Comparison of ENCODE assay signal across 10 mouse cellular contexts in the genomic region with DNA sequence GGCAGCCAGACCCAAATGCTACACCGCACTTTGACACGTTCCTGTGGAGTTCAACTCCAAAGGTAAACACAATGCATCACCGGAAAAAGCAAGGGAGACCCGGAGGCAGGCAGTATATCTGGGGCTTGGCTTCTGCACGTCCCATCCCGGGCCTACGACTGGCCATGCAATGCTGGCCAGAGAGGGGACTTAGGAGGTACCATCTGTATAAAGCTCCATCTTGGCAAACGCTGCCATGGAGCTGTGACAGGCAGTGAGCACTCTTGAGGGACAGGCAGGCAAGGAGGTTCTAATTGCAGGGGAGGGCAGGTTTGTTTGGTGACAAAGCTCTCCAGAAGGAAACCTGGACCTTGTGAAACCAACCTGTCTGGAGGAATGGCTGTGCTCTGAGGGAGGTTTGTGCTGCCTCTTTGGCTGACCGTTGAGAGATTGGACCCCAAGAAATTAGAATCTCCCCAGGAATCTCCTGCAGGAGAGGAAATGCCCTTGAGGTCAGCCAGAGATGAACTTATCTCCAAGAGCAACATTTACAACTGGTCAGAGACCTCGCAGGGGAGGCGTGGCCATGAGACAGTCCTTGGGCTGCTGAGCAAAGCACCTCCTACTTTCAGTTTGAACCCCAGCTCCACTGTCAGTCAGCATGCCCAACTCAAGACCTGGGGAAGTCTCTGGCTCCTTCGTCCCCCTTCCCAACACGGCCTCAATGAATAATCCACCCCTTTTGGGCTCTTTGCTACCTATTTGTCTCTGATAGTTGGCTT.
DNase-seq lines count a peak whose midpoint lies in the region; ATAC-seq and TF ChIP-seq lines count a peak whose summit lies in the region.
"Had no signal": no experiment of that assay in that cellular context is flagged by ENCODE, and none has a peak within 500 bp of the region (broad histone marks: within the 10 kb centered on the region; RNA-seq: fewer than 3 reads in every experiment).

No protein-coding gene starts in this region.

- no peak for TF ChIP-seq EP300 in stomach, postnatal 0 days (optimal IDR thresholded peaks at IDR 0.05)

- peak; percentile 71 to 80 for DNase-seq in cerebellum, adult 2 months
- DNase-seq in kidney, postnatal 36 days = peak; percentile 61 to 68
- DNase-seq in stomach, postnatal 0 days (ENCODE audit: low spot score) = no peak
- no peak for DNase-seq in retina, embryonic 14.5 days (ENCODE audit: low spot score)

- TF ChIP-seq POLR2A in cerebellum, adult 2 months (IDR thresholded peaks at IDR 0.05; ENCODE audit: borderline replicate concordance, insufficient read depth, low read length) = no peak

- H3K9me3 ChIP-seq in megakaryocyte, embryonic 14.5 days = no peaks in the 10 kb centered on the region
- H3K9me3 ChIP-seq in stomach, postnatal 0 days (ENCODE audit: control insufficient read depth, low read length) = no peaks in the 10 kb centered on the region
- H3K9me3 ChIP-seq: embryonic facial prominence, embryonic 12.5 days; hindbrain, embryonic 13.5 days; midbrain, embryonic 12.5 days had no signal

- peak overlapping the region; percentile 37 for H3K27ac ChIP-seq in cerebellum, adult 2 months (ENCODE audit: insufficient read depth, low read length)
- H3K27ac ChIP-seq in stomach, postnatal 0 days (replicated peaks) = no peak overlapping the region; the same call in 1 of the 2 replicates
- H3K27ac ChIP-seq: embryonic facial prominence, embryonic 12.5 days; hindbrain, embryonic 13.5 days; midbrain, embryonic 12.5 days had no signal

- H3K9ac ChIP-seq in stomach, postnatal 0 days (ENCODE audit: low read length) = 0 out of 2 replicates have a peak overlapping the region, but pooled peaks have one; percentile 13
- H3K9ac ChIP-seq: embryonic facial prominence, embryonic 12.5 days; hindbrain, embryonic 13.5 days; midbrain, embryonic 12.5 days had no signal

- peaks cover 76% of the 10 kb centered on the region for H3K4me1 ChIP-seq in megakaryocyte, embryonic 14.5 days
- peaks cover 78% of the 10 kb centered on the region for H3K4me1 ChIP-seq in cerebellum, adult 2 months (ENCODE audit: control insufficient read depth, insufficient read depth, low read length)
- peaks cover 8% of the 10 kb centered on the region for H3K4me1 ChIP-seq in stomach, postnatal 0 days (replicated peaks; ENCODE audit: control insufficient read depth, insufficient read depth)

- no peak overlapping the region for H3K4me2 ChIP-seq in stomach, postnatal 0 days (replicated peaks; ENCODE audit: low read depth)
- H3K4me2 ChIP-seq: embryonic facial prominence, embryonic 12.5 days; hindbrain, embryonic 13.5 days; midbrain, embryonic 12.5 days had no signal

- H3K36me3 ChIP-seq in megakaryocyte, embryonic 14.5 days (replicated peaks; ENCODE audit: low read length) = peaks cover 97% of the 10 kb centered on the region
- peaks cover 9% of the 10 kb centered on the region; the same call in 1 of the 2 replicates for H3K36me3 ChIP-seq in stomach, postnatal 0 days (ENCODE audit: control insufficient read depth, insufficient read depth, low read length)

- H3K27me3 ChIP-seq in megakaryocyte, embryonic 14.5 days (replicated peaks) = no peaks in the 10 kb centered on the region
- no peaks in the 10 kb centered on the region for H3K27me3 ChIP-seq in cerebellum, adult 2 months (ENCODE audit: control insufficient read depth, insufficient read depth, low read length)
- no peaks in the 10 kb centered on the region for H3K27me3 ChIP-seq in stomach, postnatal 0 days (ENCODE audit: control insufficient read depth, insufficient read depth, low read length)
- H3K27me3 ChIP-seq: embryonic facial prominence, embryonic 12.5 days; hindbrain, embryonic 13.5 days had no signal

- no peak for ATAC-seq in megakaryocyte, adult 5-6 weeks (ENCODE audit: poor library complexity, severe bottlenecking)
- ATAC-seq in stomach, postnatal 0 days (ENCODE audit: low FRiP score, low TSS enrichment) = no peak
- ATAC-seq in granulocyte monocyte progenitor cell, adult 5-6 weeks (replicated peaks; ENCODE audit: poor library complexity, severe bottlenecking) = no peak

- no peak for TF ChIP-seq CTCF in cerebellum, adult 2 months (IDR thresholded peaks at IDR 0.05; ENCODE audit: borderline replicate concordance, insufficient read depth, low read depth, low read length)
- no peak for TF ChIP-seq CTCF in stomach, postnatal 0 days (IDR thresholded peaks at IDR 0.05; ENCODE audit: low read depth)

- WGBS in cerebellum, adult 2 months = 19% methylated on average over 13 of the region's 13 CpGs
- WGBS in stomach, postnatal 0 days = 50% methylated on average over 13 of the region's 13 CpGs

- peak overlapping the region; percentile 78 for H3K4me3 ChIP-seq in megakaryocyte, embryonic 14.5 days (replicated peaks)
- H3K4me3 ChIP-seq in cerebellum, adult 2 months (replicated peaks; ENCODE audit: insufficient read depth, low read depth, low read length) = peak overlapping the region; percentile 10
- H3K4me3 ChIP-seq in stomach, postnatal 0 days (ENCODE audit: low read depth, low read length) = no peak overlapping the region
- H3K4me3 ChIP-seq: embryonic facial prominence, embryonic 12.5 days; hindbrain, embryonic 13.5 days; midbrain, embryonic 12.5 days had no signal

Comparison
In these comparisons a context has a peak if more than half of its experiments do, and no peak if none do; other contexts are left out.
1. DNase-seq: peak in cerebellum, adult 2 months (2 of 2) and kidney, postnatal 36 days (2 of 2); none in stomach, postnatal 0 days (single experiment) and retina, embryonic 14.5 days (single experiment).